Mouse (Mus musculus) gastrocnemius, adult 18-20 months (tissue): ENCODE measurements around the gene Rnase11. TPM values are rescaled to one million over a fixed set of nuclear protein-coding genes. Genes with fewer than 3 reads are reported as not detected.

Experiments used
- DNase-seq: peaks from one replicate; pipeline ENCODE4 v3.0.0; 2021; ENCODE audit warnings: low spot score
- long read RNA-seq, 2 experiments: library from polyadenylated mRNA; stranded (forward); transcript quantifications; one replicate each; pipeline ENCODE4 v2.0.0; 2021
- total RNA-seq, 2 experiments: library from RNA; stranded (reverse); gene quantifications; 2 replicates each; pipeline ENCODE4 v1.2.3; 2021

Gene Rnase11
- not detected for total RNA-seq
- long read RNA-seq, experiment 1 = 0 reads
- long read RNA-seq, experiment 2 = 0 reads

GRCm38 (mm10) chr14:51050063-51050462 is at the start of gene Rnase11:
TSS of gene Rnase11 (minus strand) at chr14:51050163.
- DNase-seq = no peak

DNA sequence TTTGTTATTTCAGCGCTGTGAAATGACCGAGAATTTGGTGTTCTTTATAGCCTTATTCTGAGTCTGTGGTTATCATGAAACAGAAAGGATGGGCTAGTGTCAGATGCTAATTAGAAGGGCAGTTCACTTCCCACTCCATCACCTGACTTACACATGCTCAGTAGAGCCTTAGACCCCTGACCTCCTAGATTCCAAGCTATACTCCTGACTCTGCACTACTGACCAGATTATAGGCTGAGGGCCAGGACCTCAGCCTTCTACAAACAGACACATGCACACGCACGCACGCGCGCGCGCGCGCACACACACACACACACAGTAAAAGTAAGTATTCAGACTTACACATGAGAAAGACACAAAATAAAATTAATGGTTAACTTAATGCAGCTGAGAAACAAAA is 49.0 kb upstream of the Rnase11 start:
- DNase-seq = no peak

- peak; percentile 76 for DNase-seq
Measured at GRCm38 (mm10) chr14:51098300-51098699, 48.3 kb upstream of the Rnase11 start.

- DNase-seq = no peak
Measured at GRCm38 (mm10) chr14:51095736-51096524, 46.0 kb upstream of the Rnase11 start.

DNA sequence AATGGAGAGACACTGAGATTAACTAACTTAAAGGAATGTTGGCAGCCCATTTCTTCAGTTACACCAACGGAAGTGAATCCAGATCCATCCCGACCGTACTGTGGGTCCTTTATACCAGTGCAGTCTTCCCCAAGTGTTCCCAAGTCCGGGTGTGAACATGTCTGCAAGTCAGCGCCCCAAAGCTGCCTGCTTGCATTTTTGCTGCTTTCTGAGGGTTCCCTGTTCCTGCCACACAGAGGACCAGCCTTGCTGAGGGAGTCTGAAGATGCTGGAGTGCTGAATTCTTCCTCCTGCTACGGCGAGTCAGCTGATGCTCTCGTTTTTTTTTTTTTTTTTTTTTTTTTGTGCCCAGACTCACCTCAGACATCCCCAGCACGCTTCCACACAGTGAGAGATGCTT is 45.0 kb upstream of the Rnase11 start:
- DNase-seq = peak; percentile 26

- peak; percentile 76 for DNase-seq
Measured at GRCm38 (mm10) chr14:51094096-51094875, 44.3 kb upstream of the Rnase11 start.

- DNase-seq = peak; percentile 69
Measured at GRCm38 (mm10) chr14:51093496-51093895, 43.5 kb upstream of the Rnase11 start.

- peak; percentile 19 for DNase-seq
Measured at GRCm38 (mm10) chr14:51092073-51092620, 42.2 kb upstream of the Rnase11 start.

DNA sequence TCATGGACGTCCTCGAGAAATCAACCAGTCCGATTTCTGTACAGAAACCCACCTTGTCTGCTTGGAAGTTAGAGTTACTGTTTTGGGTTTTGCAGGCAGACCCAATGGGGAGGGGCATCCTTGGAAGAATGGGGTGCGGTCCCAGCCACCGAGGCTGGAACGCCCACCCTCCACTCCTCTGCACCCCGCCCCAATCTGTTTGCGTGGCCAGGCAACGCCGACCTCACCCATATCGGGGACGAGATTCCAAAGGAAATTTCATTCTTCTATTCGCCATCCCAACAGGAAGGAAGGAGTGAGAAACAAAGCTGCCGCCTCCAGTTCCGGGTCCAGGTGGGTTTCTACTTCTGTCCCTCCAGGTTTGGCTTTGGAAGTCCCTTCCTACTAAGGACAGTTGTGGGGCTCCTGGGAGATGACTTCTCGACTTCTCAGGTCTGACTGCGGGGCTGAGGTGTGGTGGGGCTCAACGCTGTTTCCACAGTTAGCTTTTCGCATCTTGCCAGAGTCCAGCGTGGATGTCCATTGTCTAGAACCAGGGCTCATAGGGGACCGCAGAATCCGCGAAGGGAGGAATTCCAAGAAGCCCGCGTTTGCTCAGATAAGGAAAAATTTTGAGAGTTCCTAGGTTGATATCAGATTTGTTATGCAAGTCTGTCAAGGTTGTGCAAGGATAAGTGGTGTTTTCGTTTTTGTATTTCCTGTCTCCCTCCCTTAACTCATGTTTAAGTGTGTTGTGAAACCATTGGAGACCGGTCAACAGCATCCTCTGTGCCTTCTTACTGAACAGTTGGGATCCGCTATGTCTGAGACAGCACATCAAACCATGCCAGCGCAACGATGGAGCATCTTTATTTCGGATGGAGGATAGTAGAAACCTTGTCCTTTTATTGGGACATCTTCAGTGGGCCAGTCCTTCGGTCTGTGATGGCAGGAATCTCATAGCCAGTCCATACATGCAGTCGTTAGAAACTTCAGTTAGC is 41.2 kb upstream of the Rnase11 start, which contains the start of the genes Rnase4 and Ang:
Rnase4 (plus strand) TSS at position 157 of the 980 bp plus-strand sequence.
Ang (plus strand) TSS at position 230 of the 980 bp plus-strand sequence.
- peak; percentile 82 for DNase-seq

DNA sequence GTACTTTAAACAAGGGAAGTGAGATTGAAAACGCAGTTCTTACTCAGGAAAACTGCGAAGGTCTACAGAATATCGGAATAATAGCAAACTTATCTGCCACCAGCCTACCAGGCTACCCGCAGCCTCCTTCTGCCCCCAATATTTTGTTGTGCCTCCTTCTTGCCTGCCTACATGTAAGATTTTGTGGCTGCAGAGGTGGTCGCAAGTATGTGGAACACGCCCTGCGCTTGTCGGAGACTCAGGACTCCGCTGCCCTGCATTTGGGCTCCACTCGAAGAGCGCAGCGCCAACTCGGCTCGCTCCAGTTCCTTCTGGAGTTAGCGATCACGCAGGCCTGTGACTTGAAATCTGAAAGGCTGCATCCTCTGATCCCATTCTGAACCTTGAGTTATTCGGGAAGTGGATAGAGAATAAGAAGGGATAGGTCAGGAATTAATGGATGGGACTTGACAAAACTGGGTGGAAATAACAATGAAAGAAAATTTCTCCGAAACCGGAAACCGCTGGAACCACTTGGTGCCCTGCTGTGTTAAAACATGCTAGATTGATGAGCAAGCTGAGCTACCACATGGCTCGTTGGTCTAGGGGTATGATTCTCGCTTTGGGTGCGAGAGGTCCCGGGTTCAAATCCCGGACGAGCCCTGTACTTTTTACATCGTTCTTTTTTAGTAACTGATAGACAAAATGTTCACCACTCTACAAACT is 40.3 kb upstream of the Rnase11 start:
- DNase-seq = peak; percentile 88

DNA sequence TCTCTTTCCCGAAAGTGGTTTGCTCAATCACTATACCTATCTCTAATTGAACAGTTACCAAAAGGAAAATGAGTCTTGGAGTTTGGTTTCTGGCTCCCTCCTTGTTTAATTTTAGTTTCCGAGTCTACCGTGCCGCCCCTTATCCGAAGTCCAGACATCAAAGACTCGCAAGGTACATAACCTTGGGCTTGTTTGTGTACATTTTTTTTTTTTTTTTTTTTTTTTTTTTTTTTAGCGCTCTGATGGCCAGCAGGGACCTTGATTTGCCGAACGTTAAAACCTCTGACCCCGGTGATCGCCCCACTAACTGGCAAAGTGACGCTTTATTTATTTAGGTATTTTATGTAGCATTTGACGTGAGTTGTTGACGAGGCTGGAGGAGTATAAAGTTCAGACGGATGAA is 39.7 kb upstream of the Rnase11 start:
- no peak for DNase-seq

GRCm38 (mm10) chr14:51088970-51089673 is 39.2 kb upstream of the Rnase11 start:
- peak; percentile 97 for DNase-seq

DNA sequence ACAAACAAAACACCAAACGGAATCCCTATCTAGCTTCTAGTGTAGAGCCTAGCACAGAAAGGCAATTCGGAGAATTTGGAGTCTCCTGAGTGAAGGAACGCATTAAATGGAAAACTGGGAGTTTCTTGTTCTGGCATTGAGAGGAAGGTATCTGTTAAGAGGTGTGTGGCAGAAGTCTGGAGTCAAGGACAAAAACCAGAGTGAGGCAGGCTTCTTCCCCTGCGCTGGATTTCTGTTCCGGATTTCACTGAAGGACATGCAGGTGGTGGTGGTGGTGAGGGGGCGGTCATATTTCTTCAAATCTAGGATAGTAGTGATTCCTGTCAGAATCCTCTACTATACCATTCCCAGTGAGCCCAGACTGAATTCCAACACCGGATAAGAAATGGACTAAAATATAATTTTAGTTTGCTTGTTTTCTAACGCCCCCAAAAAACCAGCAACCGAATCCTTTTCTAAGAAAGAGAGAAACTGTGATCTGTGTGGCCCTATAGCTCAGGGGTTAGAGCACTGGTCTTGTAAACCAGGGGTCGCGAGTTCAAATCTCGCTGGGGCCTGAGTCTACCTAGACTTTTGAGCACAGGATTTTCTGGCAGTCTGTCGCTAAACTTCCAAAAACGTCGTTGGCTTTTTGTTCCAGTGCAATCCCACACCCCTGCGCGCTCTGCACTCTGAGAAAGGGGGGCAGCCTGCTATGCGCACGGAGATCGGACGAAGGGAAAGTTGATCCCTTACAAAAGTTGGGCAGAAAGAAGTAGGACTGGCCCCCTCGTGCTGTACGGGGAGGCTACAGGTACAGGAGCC is 38.4 kb upstream of the Rnase11 start:
- peak; percentile 88 for DNase-seq

DNA sequence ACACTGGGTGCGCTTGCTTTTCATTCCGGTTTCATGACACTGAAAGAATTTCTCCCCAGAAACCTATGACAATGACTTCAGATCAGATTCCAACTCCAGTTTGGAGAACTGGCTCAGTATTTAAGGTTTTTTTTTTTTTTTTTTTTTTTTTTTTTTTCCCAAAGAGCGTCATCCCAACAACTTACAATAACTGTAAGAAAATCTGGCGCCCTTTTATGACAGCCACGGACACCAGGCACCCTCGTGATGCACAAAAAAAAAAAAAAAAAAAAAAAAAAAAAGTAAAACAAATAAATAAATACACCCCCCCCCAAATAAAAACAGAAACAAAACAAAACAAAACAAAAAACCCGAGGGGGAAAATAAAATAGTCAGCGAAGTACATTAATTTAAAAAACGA is 37.8 kb upstream of the Rnase11 start:
- DNase-seq = no peak

DNA sequence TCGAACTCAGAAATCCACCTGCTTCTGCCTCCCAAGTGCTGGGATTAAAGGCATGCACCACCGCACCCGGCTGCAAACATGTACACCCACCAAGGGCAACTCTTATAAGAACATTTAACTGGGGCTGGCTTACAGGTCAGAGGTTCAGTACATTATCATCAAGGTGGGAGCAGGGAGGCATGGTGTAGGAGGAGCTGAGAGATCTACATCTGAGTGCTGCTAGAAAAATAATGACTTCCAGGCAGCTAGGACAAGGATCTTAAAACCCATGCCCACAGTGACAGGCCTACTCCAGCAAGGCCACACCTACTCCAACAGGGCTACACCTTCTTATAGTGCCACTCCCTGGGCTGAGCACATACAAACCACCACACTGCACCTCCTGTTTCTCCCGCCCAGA is 35.9 kb upstream of the Rnase11 start:
- no peak for DNase-seq

- no peak for DNase-seq
Measured at GRCm38 (mm10) chr14:51085086-51085485, 35.1 kb upstream of the Rnase11 start.

- no peak for DNase-seq
Measured at GRCm38 (mm10) chr14:51083805-51084204, 33.8 kb upstream of the Rnase11 start.
